Comparison of ENCODE assay signal across 13 mouse cellular contexts in the genomic region with DNA sequence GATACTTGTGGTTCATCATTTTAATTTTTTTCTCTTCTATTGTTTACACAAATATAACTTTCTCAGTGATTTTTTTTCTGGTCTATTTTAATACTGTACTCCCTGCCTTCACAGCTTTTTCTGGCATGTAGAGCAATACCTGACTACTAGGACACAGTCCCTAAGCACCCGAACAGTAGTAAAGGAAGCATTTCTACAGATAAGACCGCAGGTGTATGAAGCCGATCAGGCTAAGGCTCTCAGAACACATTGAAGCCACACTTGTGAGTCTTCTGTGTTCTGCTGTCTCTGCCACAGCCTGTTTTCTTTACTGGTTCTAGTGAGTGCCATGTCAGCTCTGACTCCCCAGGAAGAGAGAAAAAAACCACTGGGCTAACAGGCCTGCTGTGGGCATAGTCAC.
"Had no signal": no experiment of that assay in that cellular context is flagged by ENCODE, and none has a peak within 500 bp of the region (broad histone marks: within the 10 kb centered on the region; RNA-seq: fewer than 3 reads in every experiment).

No protein-coding gene starts in this region.

- ATAC-seq: intestine, embryonic 16.5 days had no signal

- H3K9me3 ChIP-seq: kidney, embryonic 15.5 days; limb, embryonic 13.5 days; liver, embryonic 13.5 days; neural tube, embryonic 12.5 days had no signal

- H3K36me3 ChIP-seq: kidney, embryonic 15.5 days; limb, embryonic 13.5 days; liver, embryonic 13.5 days; neural tube, embryonic 12.5 days had no signal

- DNase-seq: kidney, adult 2 months; kidney, postnatal 14 days; layer of hippocampus, adult 9-11 months; layer of hippocampus, postnatal 36 days; liver, embryonic 13.5 days; lung, adult 18-20 months; retina, postnatal 1 day; right cerebral cortex, postnatal 4 days; spleen, adult 18-20 months had no signal

- H3K4me2 ChIP-seq: kidney, embryonic 15.5 days; limb, embryonic 13.5 days; liver, embryonic 13.5 days; neural tube, embryonic 12.5 days had no signal

- H3K9ac ChIP-seq: kidney, embryonic 15.5 days; limb, embryonic 13.5 days; liver, embryonic 13.5 days; neural tube, embryonic 12.5 days had no signal

- H3K4me3 ChIP-seq: kidney, embryonic 15.5 days; limb, embryonic 13.5 days; liver, embryonic 13.5 days; neural tube, embryonic 12.5 days had no signal

- H3K27me3 ChIP-seq: kidney, embryonic 15.5 days; limb, embryonic 13.5 days; liver, embryonic 13.5 days; neural tube, embryonic 12.5 days had no signal

- H3K27ac ChIP-seq: kidney, embryonic 15.5 days; limb, embryonic 13.5 days; liver, embryonic 13.5 days; neural tube, embryonic 12.5 days had no signal

- H3K4me1 ChIP-seq: neural tube, embryonic 12.5 days had no signal
